Mouse (Mus musculus) frontal cortex, adult 2 months (tissue): ENCODE data around the gene Olfr48. TPM values are rescaled to one million over a fixed set of nuclear protein-coding genes. Genes with fewer than 3 reads are reported as not detected.

Experiments
- DNase-seq, 2 experiments: peaks; one replicate each; pipeline ENCODE4 v3.0.0; 2022; ENCODE audit warnings: low spot score in 1 of 2; ENCODE audit errors: extremely low spot score in 1 of 2
- polyA plus RNA-seq: library from polyadenylated mRNA; depleted of rRNA; stranded (reverse); fragments of >200 nt; gene quantifications from 2 replicates; pipeline ENCODE4 v1.2.3, GENCODE M21; 2012; rRNA removed

The Olfr48 gene
- polyA plus RNA-seq, result not detected in 2 replicates

- DNase-seq, result no peak
These were observed at the start of gene Olfr48 for GRCm38 (mm10) chr2:89848105-89848504. Gene Olfr48, minus strand, starts transcription at chr2:89848205.

- DNase-seq, result no peak
These were observed 30.1 kb upstream of the Olfr48 start, which contains the start of gene Olfr1257 for GRCm38 (mm10) chr2:89878137-89878536. Gene Olfr1257, plus strand, starts transcription at chr2:89878437.

GRCm38 (mm10) chr2:89849230-89849629 is 1.2 kb upstream of the Olfr48 start:
- no peak for DNase-seq

GRCm38 (mm10) chr2:89841455-89841854 is 6.5 kb downstream of the Olfr48 start, which contains the start of gene Olfr1256:
Gene Olfr1256, minus strand, starts transcription at chr2:89841555.
- DNase-seq, result no peak

GRCm38 (mm10) chr2:89820216-89820615 is 27.8 kb downstream of the Olfr48 start:
- DNase-seq, result no peak

- DNase-seq, result no peak
These were observed 36.3 kb downstream of the Olfr48 start, which contains the start of gene Olfr1255 for GRCm38 (mm10) chr2:89811751-89812150. Gene Olfr1255, plus strand, starts transcription at chr2:89812051.

- no peak for DNase-seq
These were observed 37.3 kb downstream of the Olfr48 start for GRCm38 (mm10) chr2:89810751-89811150.

- DNase-seq, result peak in 1 of 2 experiments; percentile 28
These were observed 48.4 kb downstream of the Olfr48 start for GRCm38 (mm10) chr2:89799583-89799982.

- no peak for DNase-seq
These were observed 54.5 kb downstream of the Olfr48 start, which contains the start of gene Olfr1254 for GRCm38 (mm10) chr2:89793519-89793918. Gene Olfr1254, minus strand, starts transcription at chr2:89793619.

Other genes with a start within 250 kb of the Olfr48 start
- 0.04 TPM in 1 of 2 replicates, not detected in the other for gene Olfr1247, start 234.1 kb downstream of the Olfr48 start, polyA plus RNA-seq
- not detected in 2 replicates for gene Olfr1248, start 230.0 kb downstream of the Olfr48 start, polyA plus RNA-seq
- not detected in 2 replicates for gene Olfr1249, start 213.2 kb downstream of the Olfr48 start, polyA plus RNA-seq
- not detected in 2 replicates for gene Olfr1250, start 186.7 kb downstream of the Olfr48 start, polyA plus RNA-seq
- gene Olfr1251, start 176.3 kb downstream of the Olfr48 start, polyA plus RNA-seq, result not detected in 2 replicates
- 0.06 TPM in 1 of 2 replicates, not detected in the other for gene Olfr1252, start 123.2 kb downstream of the Olfr48 start, polyA plus RNA-seq
- gene Olfr1253, start 91.1 kb downstream of the Olfr48 start, polyA plus RNA-seq, result not detected in 2 replicates
- 0.25 TPM in 1 of 2 replicates, not detected in the other for gene Olfr1254, start 54.6 kb downstream of the Olfr48 start, polyA plus RNA-seq
- not detected in 2 replicates for gene Olfr1255, start 36.2 kb downstream of the Olfr48 start, polyA plus RNA-seq
- not detected in 2 replicates for gene Olfr1256, start 6.7 kb downstream of the Olfr48 start, polyA plus RNA-seq
- not detected in 2 replicates for gene Olfr1257, start 30.2 kb upstream of the Olfr48 start, polyA plus RNA-seq
- not detected in 2 replicates for gene Olfr1258, start 79.1 kb upstream of the Olfr48 start, polyA plus RNA-seq
- 0.06 TPM in 1 of 2 replicates, not detected in the other for gene Olfr1259, start 100.5 kb upstream of the Olfr48 start, polyA plus RNA-seq
- gene Olfr1260, start 126.1 kb upstream of the Olfr48 start, polyA plus RNA-seq, result not detected in 2 replicates
- 0.11 TPM in 1 of 2 replicates, not detected in the other for gene Olfr1261, start 143.0 kb upstream of the Olfr48 start, polyA plus RNA-seq
- not detected in 2 replicates for gene Olfr1262, start 151.9 kb upstream of the Olfr48 start, polyA plus RNA-seq
- gene Olfr1263, start 163.9 kb upstream of the Olfr48 start, polyA plus RNA-seq, result not detected in 2 replicates
- not detected in 2 replicates for gene Olfr1264, start 177.4 kb upstream of the Olfr48 start, polyA plus RNA-seq
- gene Olfr1265, start 187.1 kb upstream of the Olfr48 start, polyA plus RNA-seq, result not detected in 2 replicates
- not detected in 2 replicates for gene Olfr140, start 215.4 kb upstream of the Olfr48 start, polyA plus RNA-seq